Mouse (Mus musculus) liver, adult 2 months (tissue): Measurements from ENCODE around the gene Nmu.

Source experiments
- CTCF ChIP-seq: fragments of 200-500 bp; IDR thresholded peaks from 2 replicates; pipeline ENCODE4 v1.5.1; 2011; ENCODE audit warnings: low read depth, low read length, control low read depth
- POLR2A ChIP-seq: fragments of 200-500 bp; IDR thresholded peaks from 2 replicates; pipeline ENCODE4 v1.6.1; 2011; ENCODE audit warnings: low read length, control low read depth; ENCODE audit not compliant: insufficient read depth; ENCODE audit errors: extremely low read depth

DNA sequence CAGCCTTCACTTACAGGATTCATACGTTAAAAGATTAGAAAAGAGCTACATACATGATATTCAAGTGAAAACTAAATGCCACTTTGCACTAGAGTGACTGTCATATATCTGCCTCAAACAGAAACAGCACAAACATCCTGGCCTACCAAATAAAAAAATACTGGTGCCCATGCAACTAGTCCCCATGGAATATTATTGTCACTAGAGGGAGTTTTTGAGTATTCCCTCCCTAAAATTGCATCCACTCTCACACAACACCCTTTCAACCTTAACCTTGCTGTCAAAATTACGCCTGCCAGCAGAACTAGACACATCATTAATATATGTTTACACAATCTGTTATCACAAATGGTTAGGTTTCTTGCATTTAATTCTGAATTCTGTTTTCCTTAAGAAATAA, 61.6 kb downstream of the Nmu start:
- TF ChIP-seq POLR2A (no peak), CTCF (no peak)
